In the genomic region with DNA sequence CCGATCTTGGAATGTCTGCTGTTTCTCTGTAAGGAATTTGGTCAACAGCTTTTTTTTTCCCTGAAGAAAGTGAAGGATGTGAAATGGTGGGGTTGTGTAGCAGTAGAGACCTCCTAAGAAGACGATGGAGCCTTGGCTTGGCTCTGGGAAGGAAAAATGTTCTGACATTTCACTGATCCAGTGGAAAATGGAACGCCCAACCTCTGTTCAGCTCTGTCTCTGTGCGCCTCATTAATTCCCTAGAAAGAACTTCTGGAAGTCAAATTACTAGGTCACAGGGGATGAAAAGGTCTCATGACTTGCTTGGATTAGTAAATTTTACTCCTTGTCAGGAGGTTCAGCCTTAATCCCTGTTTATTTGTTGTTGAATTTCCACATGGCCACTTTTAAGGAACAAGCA, we compare ENCODE assay signal across 14 mouse cellular contexts.
A peak's percentile ranks its signal among the peaks of the same experiment; 100 is the strongest.
DNase-seq lines count a peak whose midpoint lies in the region; ATAC-seq and TF ChIP-seq lines count a peak whose summit lies in the region.
"Had no signal": no experiment of that assay in that cellular context is flagged by ENCODE, and none has a peak within 500 bp of the region (broad histone marks: within the 10 kb centered on the region; RNA-seq: fewer than 3 reads in every experiment).

No protein-coding gene starts in this region.

- H3K9me3 ChIP-seq in lung, embryonic 15.5 days = no peaks in the 10 kb centered on the region
- no peaks in the 10 kb centered on the region for H3K9me3 ChIP-seq in kidney, postnatal 0 days (replicated peaks; ENCODE audit: low read length)

- no peak overlapping the region for H3K4me2 ChIP-seq in lung, embryonic 15.5 days
- H3K4me2 ChIP-seq in kidney, postnatal 0 days (ENCODE audit: low read length) = no peak overlapping the region

- peaks cover 10% of the 10 kb centered on the region; the same call in 1 of the 2 replicates for H3K4me1 ChIP-seq in lung, embryonic 15.5 days
- no peaks in the 10 kb centered on the region for H3K4me1 ChIP-seq in lung, adult 2 months (ENCODE audit: control insufficient read depth, insufficient read depth, low read length)
- 0 out of 2 replicates have a peak, but pooled peaks cover 6% of the 10 kb centered on the region for H3K4me1 ChIP-seq in kidney, postnatal 0 days (replicated peaks; ENCODE audit: insufficient read depth, low read length)

- no peak overlapping the region for H3K9ac ChIP-seq in lung, embryonic 15.5 days
- H3K9ac ChIP-seq in kidney, postnatal 0 days (ENCODE audit: low read depth, low read length) = no peak overlapping the region
- H3K9ac ChIP-seq: forebrain, postnatal 0 days had no signal

- no peak overlapping the region for H3K27ac ChIP-seq in gastrocnemius, adult 2 months
- peak overlapping the region; percentile 12; the same call in 1 of the 2 replicates for H3K27ac ChIP-seq in lung, embryonic 15.5 days
- H3K27ac ChIP-seq in kidney, postnatal 0 days = peak overlapping the region; percentile 72

- WGBS in lung, embryonic 15.5 days = 46% methylated on average over 4 of the region's 4 CpGs
- WGBS in lung, adult 2 months = 63% methylated on average over 4 of the region's 4 CpGs
- WGBS in kidney, postnatal 0 days = 20% methylated on average over 4 of the region's 4 CpGs

- H3K36me3 ChIP-seq in lung, embryonic 15.5 days = no peaks in the 10 kb centered on the region
- no peaks in the 10 kb centered on the region for H3K36me3 ChIP-seq in kidney, postnatal 0 days (ENCODE audit: insufficient read depth, low read length)

- no peak for TF ChIP-seq CTCF in gastrocnemius, adult 2 months (IDR thresholded peaks at IDR 0.05)
- TF ChIP-seq CTCF in lung, adult 2 months (IDR thresholded peaks at IDR 0.05; ENCODE audit: insufficient read depth, low read length) = no peak
- no peak for TF ChIP-seq CTCF in kidney, postnatal 0 days (IDR thresholded peaks at IDR 0.05; ENCODE audit: low read depth)

- H3K4me3 ChIP-seq in gastrocnemius, adult 2 months = no peak overlapping the region
- no peak overlapping the region for H3K4me3 ChIP-seq in lung, embryonic 15.5 days
- H3K4me3 ChIP-seq in lung, adult 2 months (replicated peaks; ENCODE audit: extremely low read depth, low read depth, low read length) = no peak overlapping the region
- H3K4me3 ChIP-seq in kidney, postnatal 0 days (replicated peaks; ENCODE audit: low read depth, low read length) = no peak overlapping the region

- DNase-seq in gastrocnemius, postnatal 14 days = peak; percentile 19
- no peak for DNase-seq in gastrocnemius, adult 2 months
- DNase-seq in lung, adult 2 months = no peak
- peak; percentile 93 for DNase-seq in kidney, postnatal 0 days (ENCODE audit: low spot score)
- peak; percentile 8 for DNase-seq in skeletal muscle tissue, adult 2 months (ENCODE audit: low read depth, low spot score)
- DNase-seq in urinary bladder, adult 18-20 months (ENCODE audit: low spot score in 2 of 2) = no peak
- DNase-seq: cerebellum, adult 9-11 months; forebrain, postnatal 0 days; left cerebral cortex, postnatal 4 days; midbrain, embryonic 14.5 days; thymus, postnatal 4 days had no signal

- no peak for TF ChIP-seq POLR2A in lung, adult 2 months (IDR thresholded peaks at IDR 0.05; ENCODE audit: borderline replicate concordance, extremely low read depth, low read depth, low read length)

- ATAC-seq in lung, embryonic 15.5 days (ENCODE audit: borderline replicate concordance, extremely low read depth, low FRiP score, low TSS enrichment) = no peak
- ATAC-seq in kidney, postnatal 0 days (replicated peaks; ENCODE audit: low FRiP score, low read depth) = no peak
- no peak for ATAC-seq in erythroblast, adult 5-6 weeks (replicated peaks; ENCODE audit: low FRiP score, poor library complexity, severe bottlenecking)
- ATAC-seq: activated CD4-positive, CD25-positive, alpha-beta regulatory T cell, adult 4 months; forebrain, postnatal 0 days had no signal

- intact Hi-C loops in gastrocnemius, postnatal 14 days (cut with DNase I; ENCODE audit: low total_unique reads) = no loop called here
- intact Hi-C loops in gastrocnemius, adult 2 months (cut with DNase I) = loop anchor here (10.0 kb wide), 1 partner anchor 92 kb away; no protein-coding TSS in a partner anchor

- H3K27me3 ChIP-seq in lung, embryonic 15.5 days = no peaks in the 10 kb centered on the region
- H3K27me3 ChIP-seq in kidney, postnatal 0 days (ENCODE audit: insufficient read depth, low read length) = no peaks in the 10 kb centered on the region

Comparison
In these comparisons a context has a peak if more than half of its experiments do, and no peak if none do; other contexts are left out.
1. DNase-seq: peak in gastrocnemius, postnatal 14 days (single experiment), kidney, postnatal 0 days (single experiment) and skeletal muscle tissue, adult 2 months (single experiment); none in gastrocnemius, adult 2 months (single experiment), lung, adult 2 months (single experiment) and urinary bladder, adult 18-20 months (0 of 2).